Mouse (Mus musculus): ENCODE results near the gene Ccdc106.

DNA sequence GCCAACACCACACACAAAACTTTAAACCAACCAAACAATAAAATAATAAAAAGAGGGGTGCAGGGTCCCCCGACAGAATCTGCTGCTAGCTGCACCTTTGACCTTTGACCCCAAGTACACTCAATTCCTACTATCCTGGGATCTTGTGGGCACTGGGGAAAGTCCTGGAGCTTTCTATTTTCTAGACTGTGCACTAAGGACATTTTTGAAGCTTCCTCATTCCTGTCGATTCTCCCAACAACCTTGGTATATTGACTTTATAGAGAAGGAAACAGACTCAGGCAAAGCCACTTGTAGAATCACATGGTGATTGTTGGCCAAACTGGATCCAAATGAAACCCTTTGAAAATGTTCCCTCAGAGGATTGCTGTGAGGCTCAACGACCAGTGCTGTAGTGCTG lies 4.3 kb upstream of the Ccdc106 start:
- no peak for TF ChIP-seq CTCF (IDR thresholded peaks at IDR 0.05; ENCODE audit: low read depth)
- TF ChIP-seq EP300 (optimal IDR thresholded peaks at IDR 0.05) = no peak
